Mouse (Mus musculus): ENCODE measurements at regions not wholly inside any gene's neighbourhood (a gene's known extent, or its start where the extent isn't known, plus 50 kb on each side); places are given as distances from the start of the nearest gene placed in this dataset.

- no peak for TF ChIP-seq POLR2A (IDR thresholded peaks at IDR 0.05; ENCODE audit: low read depth, low read length)
- TF ChIP-seq CTCF (IDR thresholded peaks at IDR 0.05; ENCODE audit: extremely low read depth, insufficient read depth, insufficient read length, insufficient replicate concordance): no peak
These were observed 143.6 kb upstream of the Tsc22d1 start for GRCm38 (mm10) chr14:76271190-76271589.
